Mouse (Mus musculus) ES-Bruce4 (cell line): Measurements from ENCODE around the gene Lsr.

Source experiments
- EP300 ChIP-seq: IDR thresholded peaks from 2 replicates; pipeline ENCODE4 v1.6.1; 2011; ENCODE audit warnings: low read depth, low read length; ENCODE audit not compliant: insufficient read depth
- POLR2A ChIP-seq: IDR thresholded peaks from one replicate; pipeline ENCODE4 v1.8.1; 2011; ENCODE audit warnings: low read length; ENCODE audit not compliant: insufficient read depth

DNA sequence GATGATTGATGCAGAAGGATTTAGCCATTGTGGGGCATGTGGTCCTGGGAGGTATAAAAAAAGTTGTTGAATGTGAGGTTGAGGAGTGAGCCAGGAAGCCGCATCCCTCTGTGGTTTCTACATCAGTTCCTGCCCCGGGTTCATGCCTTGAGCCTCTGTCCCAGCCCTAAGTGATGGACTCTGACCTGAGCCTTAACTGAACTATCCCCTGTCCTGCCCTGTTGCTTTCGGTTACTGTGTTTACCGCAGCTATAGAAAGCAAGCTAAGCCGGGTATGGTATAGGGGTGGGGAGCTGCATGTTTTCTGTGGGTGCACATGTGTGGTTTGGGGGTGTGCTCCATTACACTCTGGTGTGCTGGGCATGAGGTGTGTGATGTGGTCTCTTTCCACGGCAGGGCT lies 63.5 kb downstream of the Lsr start:
- TF ChIP-seq EP300: no peak
- no peak for TF ChIP-seq POLR2A
